Mouse (Mus musculus) heart, postnatal 0 days (tissue): ENCODE data around the gene Adgrv1. TPM values are rescaled to one million over a fixed set of nuclear protein-coding genes. Genes with fewer than 3 reads are reported as not detected.
A peak's percentile ranks its signal among the peaks of the same experiment; 100 is the strongest.

Source experiments
- ATAC-seq: fragments of 200-750 bp; cut with Nextera tagmentation; 2 replicates; pipeline ENCODE4 v1.8.0; 2017; ENCODE audit warnings: low read depth, moderate number of reproducible peaks, moderate library complexity; ENCODE audit not compliant: insufficient read depth
- DNase-seq: peaks from one replicate; pipeline ENCODE4 v3.0.0-alpha.2; 2016; ENCODE audit warnings: low spot score
- H3K27ac ChIP-seq: fragments of 300-500 bp; sonication (generic); 2 replicates; pipeline ENCODE4 v1.5.1; 2014; ENCODE audit warnings: low read depth, mild to moderate bottlenecking
- H3K27me3 ChIP-seq: fragments of 300-500 bp; sonication (generic); 2 replicates; pipeline ENCODE4 v1.6.1; 2014; ENCODE audit warnings: low read length, mixed read lengths; ENCODE audit not compliant: control insufficient read depth, insufficient read depth
- H3K36me3 ChIP-seq: fragments of 300-500 bp; sonication (generic); replicated peaks from 2 replicates; pipeline ENCODE4 v1.6.1; 2014; ENCODE audit warnings: low read length, mixed read lengths; ENCODE audit not compliant: control insufficient read depth, insufficient read depth
- H3K4me1 ChIP-seq: fragments of 300-500 bp; sonication (generic); 2 replicates; pipeline ENCODE4 v1.6.1; 2014; ENCODE audit warnings: antibody characterized with exemption; ENCODE audit not compliant: control insufficient read depth, insufficient read depth
- H3K4me2 ChIP-seq: fragments of 300-500 bp; sonication (generic); 2 replicates; pipeline ENCODE4 v1.6.1; 2014; ENCODE audit warnings: low read depth, mild to moderate bottlenecking, low read length, moderate library complexity
- H3K4me3 ChIP-seq: fragments of 300-500 bp; sonication (generic); 2 replicates; pipeline ENCODE4 v1.5.1; 2014; ENCODE audit warnings: low read depth, low read length
- H3K9ac ChIP-seq: fragments of 300-500 bp; sonication (generic); replicated peaks from 2 replicates; pipeline ENCODE4 v1.6.1; 2014; ENCODE audit warnings: low read depth, low read length, mixed read lengths
- H3K9me3 ChIP-seq: fragments of 300-500 bp; sonication (generic); replicated peaks from 2 replicates; pipeline ENCODE4 v1.6.1; 2016; ENCODE audit warnings: low read length; ENCODE audit not compliant: control insufficient read depth
- CTCF ChIP-seq: IDR thresholded peaks from 2 replicates; pipeline ENCODE4 v1.5.1; 2016; ENCODE audit warnings: antibody characterized with exemption, control low read depth, low read depth
- EP300 ChIP-seq: IDR thresholded peaks from 2 replicates; pipeline ENCODE4 v1.6.1; 2016; ENCODE audit warnings: antibody characterized with exemption, low read depth
- WGBS: fragments of 180-500 bp; shearing (Covaris S2); extraction: QIAGEN DNeasy Blood & Tissue Kit; methylation state at CpG from one replicate; pipeline ENCODE4 v1.1.7; 2014; 5-methylcytosine and 5-hydroxymethylcytosine counted together
- polyA plus RNA-seq: library from polyadenylated mRNA; unstranded; fragments of >200 nt; fragmentation: Nextera tagmentation; extraction: Ambion mirVana; gene quantifications from 2 replicates; pipeline ENCODE4 v1.2.1, GENCODE M21; 2015
- total RNA-seq: library from RNA; depleted of rRNA; stranded (reverse); fragments of >200 nt; gene quantifications from 2 replicates; pipeline ENCODE4 v1.2.3, GENCODE M21; 2014; ENCODE audit warnings: low replicate concordance

Gene Adgrv1
- total and polyA plus RNA-seq, 2 experiments from 2014 or later = 0.68 to 10.5 TPM

GRCm38 (mm10) chr13:81437088-81437487, 195.9 kb downstream of the Adgrv1 start:
- no peak for ATAC-seq
- Histone ChIP-seq H3K4me3 (no peak overlapping the region), H3K36me3 (no peaks in the 10 kb centered on the region), H3K27me3 (no peaks in the 10 kb centered on the region), H3K9me3 (no peaks in the 10 kb centered on the region), H3K4me1 (no peaks in the 10 kb centered on the region), H3K9ac (no peak overlapping the region), H3K4me2 (no peak overlapping the region), H3K27ac (no peak overlapping the region)
- WGBS = 56% methylated on average over 8 of the region's 8 CpGs
- no peak for TF ChIP-seq CTCF
- TF ChIP-seq EP300 = no peak
- no peak for DNase-seq

GRCm38 (mm10) chr13:81426896-81427755, 205.8 kb downstream of the Adgrv1 start:
- no peak overlapping the region for H3K27ac ChIP-seq
- DNase-seq (peak; percentile 13), ATAC-seq (no peak)
- 60% methylated on average over 15 of the region's 15 CpGs for WGBS
- no peaks in the 10 kb centered on the region for H3K27me3 ChIP-seq
- no peak overlapping the region for H3K9ac ChIP-seq
- no peak overlapping the region for H3K4me3 ChIP-seq
- H3K36me3 ChIP-seq = no peaks in the 10 kb centered on the region
- TF ChIP-seq EP300 (no peak), CTCF (peak; percentile 65)
- H3K9me3 ChIP-seq = no peaks in the 10 kb centered on the region
- no peak overlapping the region for H3K4me2 ChIP-seq
- H3K4me1 ChIP-seq = no peaks in the 10 kb centered on the region

- H3K9me3 ChIP-seq = no peaks in the 10 kb centered on the region
- no peak for DNase-seq
- H3K4me2 ChIP-seq = no peak overlapping the region
- H3K36me3 ChIP-seq = no peaks in the 10 kb centered on the region
- WGBS = 69% methylated on average over 6 of the region's 6 CpGs
- no peaks in the 10 kb centered on the region for H3K4me1 ChIP-seq
- no peak overlapping the region for H3K27ac ChIP-seq
- no peaks in the 10 kb centered on the region for H3K27me3 ChIP-seq
- H3K4me3 ChIP-seq = no peak overlapping the region
- no peak overlapping the region for H3K9ac ChIP-seq
- ATAC-seq = no peak
- TF ChIP-seq EP300 (no peak), CTCF (no peak)
Measured at GRCm38 (mm10) chr13:81425111-81425510, 207.8 kb downstream of the Adgrv1 start.

DNA sequence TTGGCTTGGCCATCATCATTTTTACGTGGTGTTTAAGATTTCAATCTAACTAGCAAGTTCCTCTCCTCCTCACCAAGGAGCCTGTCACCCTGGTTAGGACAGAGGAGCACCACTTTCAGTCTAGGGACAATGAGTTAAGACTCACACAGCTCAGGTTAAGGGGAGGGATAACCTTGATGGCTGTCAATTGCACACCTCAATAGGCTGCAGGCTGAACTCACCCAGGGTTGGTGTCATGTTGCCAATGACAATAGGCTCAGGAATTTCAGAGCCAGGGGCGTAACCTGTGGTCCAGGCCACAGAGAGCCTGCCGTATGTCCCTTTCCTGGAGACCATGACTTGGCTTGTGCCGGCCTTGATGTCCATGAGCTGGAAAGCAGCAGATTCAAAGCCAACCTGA, 209.0 kb downstream of the Adgrv1 start:
- Histone ChIP-seq H3K4me2 (no peak overlapping the region), H3K4me1 (no peaks in the 10 kb centered on the region), H3K36me3 (no peaks in the 10 kb centered on the region), H3K27me3 (no peaks in the 10 kb centered on the region), H3K27ac (no peak overlapping the region), H3K9me3 (no peaks in the 10 kb centered on the region), H3K9ac (no peak overlapping the region), H3K4me3 (no peak overlapping the region)
- ATAC-seq (no peak), DNase-seq (no peak)
- 73% methylated on average over 4 of the region's 4 CpGs for WGBS
- TF ChIP-seq EP300 = no peak
- TF ChIP-seq CTCF = no peak

DNA sequence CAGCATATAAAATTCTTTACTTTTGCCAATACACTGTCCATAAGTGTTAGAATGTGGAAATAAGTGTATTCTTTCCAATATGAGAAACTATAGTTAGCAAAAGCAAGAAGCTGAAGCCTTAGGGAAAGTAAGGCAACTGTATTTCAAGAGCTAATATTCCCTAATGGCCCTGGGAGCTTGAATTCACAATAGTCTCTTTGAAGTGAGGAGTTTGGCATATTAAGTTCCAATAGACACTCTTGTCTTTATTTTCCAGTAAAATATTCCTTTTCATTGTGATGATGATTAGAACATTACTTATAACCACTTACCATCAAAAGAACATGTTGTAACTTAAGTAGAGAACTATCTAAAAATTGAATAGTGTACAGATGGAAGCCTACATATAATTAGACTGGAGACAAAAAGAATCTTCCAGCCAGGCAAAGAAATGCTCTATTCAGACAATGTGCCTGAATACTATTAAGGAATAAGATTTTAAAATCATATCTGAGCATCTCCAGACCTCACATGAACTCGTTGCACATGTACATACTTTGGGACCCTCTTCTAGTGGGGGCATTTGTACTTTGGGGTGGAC, 225.0 kb downstream of the Adgrv1 start:
- Histone ChIP-seq H3K27me3 (no peaks in the 10 kb centered on the region), H3K9me3 (no peaks in the 10 kb centered on the region), H3K9ac (no peak overlapping the region), H3K4me2 (no peak overlapping the region), H3K36me3 (no peaks in the 10 kb centered on the region), H3K4me1 (no peaks in the 10 kb centered on the region), H3K4me3 (no peak overlapping the region), H3K27ac (no peak overlapping the region)
- WGBS = 67% methylated on average over 1 of the region's 1 CpGs
- no peak for DNase-seq
- TF ChIP-seq CTCF = no peak
- no peak for TF ChIP-seq EP300
- no peak for ATAC-seq
